Mouse (Mus musculus): ENCODE data around the gene Slc44a1.
A peak's percentile ranks its signal among the peaks of the same experiment; 100 is the strongest.

The Slc44a1 gene

GRCm38 (mm10) chr4:53440010-53440815 is at the start of gene Slc44a1:
Gene Slc44a1 (plus strand): TSS chr4:53440413.
- peak; percentile 73 to 77 for DNase-seq (ENCODE audit: low spot score in 2 of 2)

- DNase-seq (ENCODE audit: low spot score in 2 of 2) = no peak
Measured at GRCm38 (mm10) chr4:53395002-53395401, 45.2 kb upstream of the Slc44a1 start.

GRCm38 (mm10) chr4:53396623-53397192 is 43.5 kb upstream of the Slc44a1 start:
- no peak for DNase-seq (ENCODE audit: low spot score in 2 of 2)

- no peak for DNase-seq (ENCODE audit: low spot score in 2 of 2)
Measured at GRCm38 (mm10) chr4:53397280-53398117, 42.7 kb upstream of the Slc44a1 start.

GRCm38 (mm10) chr4:53398561-53398960 is 41.7 kb upstream of the Slc44a1 start:
- DNase-seq (ENCODE audit: low spot score in 2 of 2) = no peak

GRCm38 (mm10) chr4:53399428-53399827 is 40.8 kb upstream of the Slc44a1 start:
- DNase-seq (ENCODE audit: low spot score in 2 of 2) = no peak

- no peak for DNase-seq (ENCODE audit: low spot score in 2 of 2)
Measured at GRCm38 (mm10) chr4:53403386-53403785, 36.8 kb upstream of the Slc44a1 start.

GRCm38 (mm10) chr4:53404431-53404925 is 35.7 kb upstream of the Slc44a1 start:
- peak; percentile 35 for DNase-seq (ENCODE audit: low spot score in 2 of 2)

GRCm38 (mm10) chr4:53406866-53407265 is 33.3 kb upstream of the Slc44a1 start:
- no peak for DNase-seq (ENCODE audit: low spot score in 2 of 2)

GRCm38 (mm10) chr4:53408821-53409220 is 31.4 kb upstream of the Slc44a1 start:
- no peak for DNase-seq (ENCODE audit: low spot score in 2 of 2)

GRCm38 (mm10) chr4:53409526-53410085 is 30.6 kb upstream of the Slc44a1 start:
- DNase-seq (ENCODE audit: low spot score in 2 of 2) = no peak

- no peak for DNase-seq (ENCODE audit: low spot score in 2 of 2)
Measured at GRCm38 (mm10) chr4:53410752-53411151, 29.5 kb upstream of the Slc44a1 start.

- no peak for DNase-seq (ENCODE audit: low spot score in 2 of 2)
Measured at GRCm38 (mm10) chr4:53411958-53412870, 28.0 kb upstream of the Slc44a1 start.

GRCm38 (mm10) chr4:53412991-53413390 is 27.2 kb upstream of the Slc44a1 start:
- no peak for DNase-seq (ENCODE audit: low spot score in 2 of 2)

- DNase-seq (ENCODE audit: low spot score in 2 of 2) = no peak
Measured at GRCm38 (mm10) chr4:53414031-53414797, 26.0 kb upstream of the Slc44a1 start.

- peak; percentile 37 to 49 for DNase-seq (ENCODE audit: low spot score in 2 of 2)
Measured at GRCm38 (mm10) chr4:53415873-53416637, 24.2 kb upstream of the Slc44a1 start.

- DNase-seq (ENCODE audit: low spot score in 2 of 2) = no peak
Measured at GRCm38 (mm10) chr4:53416928-53417327, 23.3 kb upstream of the Slc44a1 start.

- no peak for DNase-seq (ENCODE audit: low spot score in 2 of 2)
Measured at GRCm38 (mm10) chr4:53422799-53423198, 17.4 kb upstream of the Slc44a1 start.

GRCm38 (mm10) chr4:53427120-53427519 is 13.1 kb upstream of the Slc44a1 start:
- DNase-seq (ENCODE audit: low spot score in 2 of 2) = no peak

All from right cerebral cortex, adult 2 months (tissue).